Mouse (Mus musculus) layer of hippocampus, adult 6 months (tissue): ENCODE measurements around the gene Ccnk. TPM values are rescaled to one million over a fixed set of nuclear protein-coding genes. Genes with fewer than 3 reads are reported as not detected.

Experiments used
- long read RNA-seq, 2 experiments: library from polyadenylated mRNA; unstranded; transcript quantifications; one replicate each; pipeline ENCODE4 v2.0.0; 2019 to 2020
- polyA plus RNA-seq: library from polyadenylated mRNA; unstranded; fragments of <200 nt; fragmentation: Nextera tagmentation; gene quantifications from 2 replicates; pipeline ENCODE4 v1.2.3, GENCODE M21; 2021

The Ccnk gene
- polyA plus RNA-seq = 8.0 and 9.7 TPM in 2 replicates
- long read RNA-seq, experiment 1, partial matches to known transcripts = 2 of 5 reads
- long read RNA-seq, experiment 1, other reads (novel, unspliced or antisense) = 3 of 5 reads
- long read RNA-seq, experiment 2, partial matches to known transcripts = 1 of 2 reads
- long read RNA-seq, experiment 2, other reads (novel, unspliced or antisense) = 1 of 2 reads

DNA sequence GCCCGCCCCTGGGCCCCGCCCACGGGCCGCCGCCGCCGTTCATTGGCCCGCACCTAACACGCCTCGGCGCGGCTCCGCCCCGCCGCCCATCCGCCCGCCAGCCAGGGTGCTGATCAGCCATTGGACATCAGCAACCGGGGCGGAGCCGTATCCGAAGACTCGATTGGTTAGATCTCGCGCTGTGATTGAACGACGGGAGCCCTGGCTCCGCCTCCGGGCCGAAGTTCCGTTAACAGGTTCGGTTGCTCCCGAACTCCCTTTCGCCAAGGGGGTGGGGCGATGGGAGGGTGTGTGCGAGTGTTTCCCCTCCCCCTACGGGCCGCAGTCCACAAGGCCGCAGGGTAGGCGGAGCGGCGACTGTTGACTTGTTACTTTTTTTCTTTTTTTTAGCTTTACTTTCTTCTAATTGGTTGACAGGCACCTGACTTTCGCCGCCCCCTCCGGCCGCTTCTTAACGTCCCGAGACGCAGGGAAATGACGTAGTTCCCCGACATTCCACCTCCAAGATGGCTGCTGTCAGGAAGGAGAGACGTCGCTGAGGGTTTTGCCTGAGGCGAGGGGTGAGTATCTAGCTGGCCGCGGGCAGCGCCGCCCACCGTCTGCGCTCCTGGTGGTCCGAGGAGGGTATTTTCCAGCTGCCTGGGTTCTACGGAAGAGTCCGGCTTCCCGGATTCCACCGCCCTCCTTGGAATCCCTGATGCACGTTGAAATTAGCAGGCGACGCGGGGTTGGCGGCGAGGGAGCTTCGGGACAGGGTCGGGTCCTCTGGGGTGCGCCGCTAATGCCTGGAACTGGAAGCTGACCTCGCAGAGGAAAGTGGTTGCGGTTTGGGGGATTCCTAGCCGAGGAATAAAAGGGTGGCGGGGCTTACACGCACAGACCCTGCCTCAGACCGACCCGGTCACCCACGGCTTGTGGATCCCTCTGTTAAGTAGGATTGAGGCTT lies at the start of gene Ccnk:
Gene Ccnk (plus strand): TSS at position 259 of the 946 bp plus-strand sequence.

DNA sequence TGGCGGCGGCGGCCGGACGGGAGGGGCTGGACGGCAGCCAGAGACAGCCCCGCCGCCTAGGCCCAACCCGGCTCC lies 296 bp upstream of the Ccnk start, which contains the start of gene Setd3:
Gene Setd3 (minus strand): TSS at position 69 of the 75 bp plus-strand sequence.

Other genes with a start within 250 kb of the Ccnk start
- 36.4 and 40.6 TPM in 2 replicates for gene Bcl11b, start 176.0 kb upstream of the Ccnk start, polyA plus RNA-seq
- 81.8 and 89.8 TPM in 2 replicates for gene Setd3, start 265 bp upstream of the Ccnk start, polyA plus RNA-seq
- 37.5 and 44.7 TPM in 2 replicates for gene Ccdc85c, start 95.8 kb downstream of the Ccnk start, polyA plus RNA-seq
- gene Hhipl1, start 126.7 kb downstream of the Ccnk start, polyA plus RNA-seq = 1.1 and 1.3 TPM in 2 replicates
- 102 and 109 TPM in 2 replicates for gene Cyp46a1, start 154.8 kb downstream of the Ccnk start, polyA plus RNA-seq
- 23.8 and 29.8 TPM in 2 replicates for gene Eml1, start 191.4 kb downstream of the Ccnk start, polyA plus RNA-seq